Mouse (Mus musculus) intestine, embryonic 16.5 days (tissue): Measurements from ENCODE around the gene Arhgap9. TPM values are rescaled to one million over a fixed set of nuclear protein-coding genes. Genes with fewer than 3 reads are reported as not detected.

ENCODE experiments used
- ATAC-seq: fragments of 200-750 bp; cut with Nextera tagmentation; 2 replicates; pipeline ENCODE4 v1.8.0; 2017; ENCODE audit warnings: moderate TSS enrichment, moderate library complexity
- H3K27ac ChIP-seq: fragments of 300-500 bp; sonication (generic); 2 replicates; pipeline ENCODE4 v1.5.1; 2014; ENCODE audit warnings: mild to moderate bottlenecking, low read length
- H3K27me3 ChIP-seq: fragments of 300-500 bp; sonication (generic); replicated peaks from 2 replicates; pipeline ENCODE4 v1.6.1; 2014; ENCODE audit warnings: low read length, control low read depth, mixed read lengths; ENCODE audit not compliant: control insufficient read depth, insufficient read depth
- H3K36me3 ChIP-seq: fragments of 300-500 bp; sonication (generic); 2 replicates; pipeline ENCODE4 v1.6.1; 2014; ENCODE audit warnings: low read length, control low read depth; ENCODE audit not compliant: control insufficient read depth, insufficient read depth
- H3K4me1 ChIP-seq: fragments of 300-500 bp; sonication (generic); 2 replicates; pipeline ENCODE4 v1.6.1; 2014; ENCODE audit warnings: low read length, control low read depth, mixed read lengths; ENCODE audit not compliant: control insufficient read depth, insufficient read depth
- H3K4me2 ChIP-seq: fragments of 300-500 bp; sonication (generic); 2 replicates; pipeline ENCODE4 v1.6.1; 2014; ENCODE audit warnings: low read depth, low read length, control low read depth
- H3K4me3 ChIP-seq: fragments of 300-500 bp; sonication (generic); 2 replicates; pipeline ENCODE4 v1.5.1; 2014; ENCODE audit warnings: mild to moderate bottlenecking, low read length
- H3K9ac ChIP-seq: fragments of 300-500 bp; sonication (generic); 2 replicates; pipeline ENCODE4 v1.6.1; 2014; ENCODE audit warnings: low read depth, low read length
- H3K9me3 ChIP-seq: fragments of 300-500 bp; sonication (generic); 2 replicates; pipeline ENCODE4 v1.6.1; 2016; ENCODE audit warnings: low read length, control low read depth; ENCODE audit not compliant: control insufficient read depth
- WGBS: fragments of 180-500 bp; shearing (Covaris S2); extraction: QIAGEN DNeasy Blood & Tissue Kit; methylation state at CpG from one replicate; pipeline ENCODE4 v1.1.7; 2014; 5-methylcytosine and 5-hydroxymethylcytosine counted together
- polyA plus RNA-seq: library from polyadenylated mRNA; unstranded; fragments of >200 nt; fragmentation: Nextera tagmentation; extraction: Ambion mirVana; gene quantifications from 2 replicates; pipeline ENCODE4 v1.2.1, GENCODE M21; 2015

Gene Arhgap9
- 7.9 and 9.0 TPM in 2 replicates for polyA plus RNA-seq

- 0 out of 2 replicates have a peak within 1 kb of the TSS, but pooled peaks have one; percentile 8 for H3K27ac ChIP-seq
- H3K36me3 ChIP-seq = no peaks in the 10 kb centered on the region
- no peak for ATAC-seq
- 71% methylated on average over 3 of the region's 3 CpGs for WGBS
- peaks cover 16% of the 10 kb centered on the region for H3K4me1 ChIP-seq
- no peaks in the 10 kb centered on the region for H3K9me3 ChIP-seq
- 0 out of 2 replicates have a peak, but pooled peaks cover 5% of the 10 kb centered on the region for H3K27me3 ChIP-seq
- H3K4me3 ChIP-seq = no peak within 1 kb of the TSS
- no peak within 1 kb of the TSS for H3K4me2 ChIP-seq
- 0 out of 2 replicates have a peak within 1 kb of the TSS, but pooled peaks have one; percentile 2 for H3K9ac ChIP-seq
Observed at GRCm38 (mm10) chr10:127321621-127322020, at the start of gene Arhgap9. Gene Arhgap9, plus strand, starts transcription at chr10:127321964.

GRCm38 (mm10) chr10:127272371-127272770 is 49.4 kb upstream of the Arhgap9 start:
- no peaks in the 10 kb centered on the region for H3K9me3 ChIP-seq
- H3K4me3 ChIP-seq = no peak overlapping the region
- no peaks in the 10 kb centered on the region for H3K27me3 ChIP-seq
- H3K27ac ChIP-seq = no peak overlapping the region
- peaks cover 14% of the 10 kb centered on the region for H3K4me1 ChIP-seq
- H3K36me3 ChIP-seq = peaks cover 12% of the 10 kb centered on the region
- no peak overlapping the region for H3K9ac ChIP-seq
- no peak overlapping the region for H3K4me2 ChIP-seq
- no peak for ATAC-seq
- WGBS = 87% methylated on average over 5 of the region's 5 CpGs

GRCm38 (mm10) chr10:127274261-127275022 is 47.3 kb upstream of the Arhgap9 start:
- H3K9me3 ChIP-seq = no peaks in the 10 kb centered on the region
- ATAC-seq = 0 out of 2 replicates have a peak, but pooled peaks have one; percentile 36
- 0 out of 2 replicates have a peak, but pooled peaks cover 2% of the 10 kb centered on the region for H3K4me1 ChIP-seq
- H3K4me2 ChIP-seq = no peak overlapping the region
- WGBS = 71% methylated on average over 11 of the region's 11 CpGs
- H3K27ac ChIP-seq = no peak overlapping the region
- H3K4me3 ChIP-seq = no peak overlapping the region
- H3K36me3 ChIP-seq = peaks cover 24% of the 10 kb centered on the region
- no peak overlapping the region for H3K9ac ChIP-seq
- H3K27me3 ChIP-seq = no peaks in the 10 kb centered on the region

GRCm38 (mm10) chr10:127279730-127280129 is 42.0 kb upstream of the Arhgap9 start:
- Histone ChIP-seq H3K36me3 (peaks cover 47% of the 10 kb centered on the region), H3K4me2 (no peak overlapping the region), H3K9ac (no peak overlapping the region), H3K27ac (no peak overlapping the region), H3K27me3 (no peaks in the 10 kb centered on the region), H3K9me3 (no peaks in the 10 kb centered on the region), H3K4me3 (no peak overlapping the region), H3K4me1 (no peaks in the 10 kb centered on the region; the same call in 1 of the 2 replicates)
- WGBS = 83% methylated on average over 2 of the region's 2 CpGs
- ATAC-seq = no peak

DNA sequence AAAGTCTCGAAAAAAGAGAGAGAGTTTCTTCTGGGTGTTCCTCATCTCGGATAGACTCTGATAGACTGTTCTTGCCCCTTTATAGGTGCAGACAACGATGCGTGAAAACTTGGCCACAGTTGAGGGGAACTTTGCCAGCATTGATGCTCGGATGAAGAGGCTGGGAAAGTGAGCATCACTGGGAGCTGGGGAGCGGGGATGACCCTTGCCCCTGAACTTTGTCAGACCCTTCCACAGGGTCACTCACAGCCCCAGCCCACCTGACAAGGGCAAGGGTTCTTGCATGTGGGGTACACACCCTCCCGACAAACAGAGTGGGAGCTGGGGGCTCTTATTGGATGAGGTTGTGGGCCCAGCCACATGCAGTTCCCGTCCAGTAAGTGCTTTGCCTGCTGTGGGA is 40.4 kb upstream of the Arhgap9 start:
- peaks cover 55% of the 10 kb centered on the region for H3K36me3 ChIP-seq

DNA sequence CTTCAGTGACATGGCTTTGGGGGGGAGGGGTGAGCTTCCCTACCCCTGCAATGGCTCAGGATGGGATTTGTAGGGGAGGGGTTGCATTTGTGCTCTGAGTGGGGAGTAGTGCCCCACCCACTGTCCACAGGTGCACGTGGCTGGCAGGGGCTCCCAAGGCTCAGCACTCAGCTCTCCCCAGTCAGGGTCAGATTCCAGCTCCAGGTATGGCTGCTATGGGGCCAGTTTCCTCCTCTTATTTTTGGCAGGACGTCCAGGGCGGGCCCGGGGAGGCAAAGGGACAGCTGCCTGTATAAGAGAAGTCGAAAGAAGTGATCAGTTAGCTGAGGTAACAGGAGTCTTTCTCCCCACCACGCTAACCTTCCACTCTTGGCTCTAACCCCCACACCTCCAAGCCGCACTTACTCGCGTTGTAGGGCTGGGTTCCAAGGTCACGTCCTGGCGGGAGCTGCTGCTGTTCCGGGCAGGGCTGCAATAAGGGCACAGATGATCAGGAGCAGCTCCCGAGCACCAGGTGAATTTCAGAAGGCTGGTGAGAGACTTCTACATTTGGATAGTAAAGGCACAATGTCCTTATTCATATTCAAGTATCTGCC is 39.0 kb upstream of the Arhgap9 start:
- no peak overlapping the region for H3K4me3 ChIP-seq
- 60% methylated on average over 13 of the region's 13 CpGs for WGBS
- peaks cover 26% of the 10 kb centered on the region for H3K4me1 ChIP-seq
- H3K9me3 ChIP-seq = no peaks in the 10 kb centered on the region
- no peaks in the 10 kb centered on the region for H3K27me3 ChIP-seq
- peaks cover 52% of the 10 kb centered on the region for H3K36me3 ChIP-seq
- peak overlapping the region; percentile 14; the same call in 1 of the 2 replicates for H3K27ac ChIP-seq
- ATAC-seq = no peak
- H3K4me2 ChIP-seq = no peak overlapping the region
- no peak overlapping the region for H3K9ac ChIP-seq

More for the DNA sequence above, 40.4 kb upstream of the Arhgap9 start:
- Histone ChIP-seq H3K4me2 (no peak overlapping the region), H3K9ac (no peak overlapping the region), H3K4me3 (no peak overlapping the region), H3K4me1 (peaks cover 12% of the 10 kb centered on the region), H3K9me3 (no peaks in the 10 kb centered on the region), H3K27ac (no peak overlapping the region), H3K27me3 (no peaks in the 10 kb centered on the region)
- ATAC-seq = no peak
- 88% methylated on average over 8 of the region's 8 CpGs for WGBS

GRCm38 (mm10) chr10:127284105-127284622 is 37.6 kb upstream of the Arhgap9 start:
- Histone ChIP-seq H3K27me3 (no peaks in the 10 kb centered on the region), H3K36me3 (peaks cover 45% of the 10 kb centered on the region), H3K27ac (no peak overlapping the region), H3K9ac (no peak overlapping the region), H3K4me2 (no peak overlapping the region), H3K9me3 (no peaks in the 10 kb centered on the region), H3K4me1 (peaks cover 26% of the 10 kb centered on the region), H3K4me3 (no peak overlapping the region)
- 93% methylated on average over 7 of the region's 7 CpGs for WGBS
- ATAC-seq = no peak

GRCm38 (mm10) chr10:127284724-127285500 is 36.9 kb upstream of the Arhgap9 start:
- ATAC-seq = no peak
- H3K4me1 ChIP-seq = peaks cover 32% of the 10 kb centered on the region
- no peaks in the 10 kb centered on the region for H3K27me3 ChIP-seq
- peaks cover 39% of the 10 kb centered on the region for H3K36me3 ChIP-seq
- H3K9ac ChIP-seq = no peak overlapping the region
- H3K4me3 ChIP-seq = no peak overlapping the region
- H3K9me3 ChIP-seq = no peaks in the 10 kb centered on the region
- H3K27ac ChIP-seq = no peak overlapping the region
- WGBS = 78% methylated on average over 11 of the region's 11 CpGs
- H3K4me2 ChIP-seq = no peak overlapping the region

GRCm38 (mm10) chr10:127285644-127286043 is 36.1 kb upstream of the Arhgap9 start:
- H3K9me3 ChIP-seq = no peaks in the 10 kb centered on the region
- peaks cover 39% of the 10 kb centered on the region for H3K36me3 ChIP-seq
- H3K4me3 ChIP-seq = no peak overlapping the region
- H3K4me1 ChIP-seq = peaks cover 34% of the 10 kb centered on the region
- 84% methylated on average over 13 of the region's 13 CpGs for WGBS
- H3K27me3 ChIP-seq = no peaks in the 10 kb centered on the region
- no peak overlapping the region for H3K4me2 ChIP-seq
- 0 out of 2 replicates have a peak overlapping the region, but pooled peaks have one; percentile 85 for H3K9ac ChIP-seq
- no peak overlapping the region for H3K27ac ChIP-seq
- no peak for ATAC-seq
